Mouse (Mus musculus) limb, embryonic 14.5 days (tissue): ENCODE measurements at regions not wholly inside any gene's neighbourhood (a gene's known extent, or its start where the extent isn't known, plus 50 kb on each side); places are given as distances from the start of the nearest gene placed in this dataset.
A peak's percentile ranks its signal among the peaks of the same experiment; 100 is the strongest.

Experiments used
- ATAC-seq: fragments of 200-750 bp; cut with Nextera tagmentation; 2 replicates; pipeline ENCODE4 v1.8.0; 2017; ENCODE audit warnings: low read depth, moderate number of reproducible peaks, moderate TSS enrichment; ENCODE audit not compliant: low FRiP score
- DNase-seq: peaks from one replicate; pipeline ENCODE4 v3.0.0-alpha.2; 2015; ENCODE audit warnings: low spot score
- H3K27ac ChIP-seq: fragments of 300-500 bp; sonication (generic); replicated peaks from 2 replicates; pipeline ENCODE4 v1.5.1; 2014; ENCODE audit warnings: low read depth, mild to moderate bottlenecking, low read length, moderate library complexity, mixed read lengths
- H3K27me3 ChIP-seq: fragments of 300-500 bp; sonication (generic); 2 replicates; pipeline ENCODE4 v1.6.1; 2014; ENCODE audit warnings: low read length, mixed read lengths; ENCODE audit not compliant: control insufficient read depth, insufficient read depth
- H3K36me3 ChIP-seq: fragments of 300-500 bp; sonication (generic); 2 replicates; pipeline ENCODE4 v1.6.1; 2014; ENCODE audit warnings: mild to moderate bottlenecking, low read length, moderate library complexity, mixed read lengths; ENCODE audit not compliant: control insufficient read depth, insufficient read depth
- H3K4me1 ChIP-seq: fragments of 300-500 bp; sonication (generic); 2 replicates; pipeline ENCODE4 v1.6.1; 2014; ENCODE audit warnings: antibody characterized with exemption, low read length, mixed read lengths; ENCODE audit not compliant: control insufficient read depth, insufficient read depth
- H3K4me2 ChIP-seq: fragments of 300-500 bp; sonication (generic); replicated peaks from 2 replicates; pipeline ENCODE4 v1.6.1; 2014; ENCODE audit warnings: low read depth, mild to moderate bottlenecking, low read length, moderate library complexity; ENCODE audit not compliant: severe bottlenecking
- H3K4me3 ChIP-seq: fragments of 300-500 bp; sonication (generic); replicated peaks from 2 replicates; pipeline ENCODE4 v1.5.1; 2014; ENCODE audit warnings: low read length
- H3K9ac ChIP-seq: fragments of 300-500 bp; sonication (generic); 2 replicates; pipeline ENCODE4 v1.6.1; 2014; ENCODE audit warnings: mild to moderate bottlenecking, low read depth, low read length, moderate library complexity; ENCODE audit not compliant: severe bottlenecking
- H3K9me3 ChIP-seq: fragments of 300-500 bp; sonication (generic); 2 replicates; pipeline ENCODE4 v1.6.1; 2016; ENCODE audit warnings: low read length; ENCODE audit not compliant: control insufficient read depth
- POLR2A ChIP-seq: fragments of 200-500 bp; IDR thresholded peaks from 2 replicates; pipeline ENCODE4 v1.8.0; 2012; ENCODE audit warnings: inconsistent platforms, mild to moderate bottlenecking, moderate library complexity, borderline replicate concordance; ENCODE audit not compliant: insufficient read depth, insufficient read length; ENCODE audit errors: extremely low read depth
- WGBS: fragments of 180-500 bp; shearing (Covaris S2); extraction: QIAGEN DNeasy Blood & Tissue Kit; methylation state at CpG from one replicate; pipeline ENCODE4 v1.1.7; 2014; 5-methylcytosine and 5-hydroxymethylcytosine counted together

- no peak for TF ChIP-seq POLR2A
- Histone ChIP-seq H3K27me3 (no peaks in the 10 kb centered on the region), H3K4me1 (peaks cover 2% of the 10 kb centered on the region; the same call in 1 of the 2 replicates), H3K36me3 (no peaks in the 10 kb centered on the region), H3K9ac (no peak overlapping the region), H3K4me2 (no peak overlapping the region), H3K9me3 (no peaks in the 10 kb centered on the region), H3K27ac (no peak overlapping the region), H3K4me3 (no peak overlapping the region)
- 97% methylated on average over 3 of the region's 3 CpGs for WGBS
- ATAC-seq (no peak), DNase-seq (no peak)
These were observed 74.1 kb upstream of the Cav2 start for GRCm38 (mm10) chr6:17206932-17207331.

DNA sequence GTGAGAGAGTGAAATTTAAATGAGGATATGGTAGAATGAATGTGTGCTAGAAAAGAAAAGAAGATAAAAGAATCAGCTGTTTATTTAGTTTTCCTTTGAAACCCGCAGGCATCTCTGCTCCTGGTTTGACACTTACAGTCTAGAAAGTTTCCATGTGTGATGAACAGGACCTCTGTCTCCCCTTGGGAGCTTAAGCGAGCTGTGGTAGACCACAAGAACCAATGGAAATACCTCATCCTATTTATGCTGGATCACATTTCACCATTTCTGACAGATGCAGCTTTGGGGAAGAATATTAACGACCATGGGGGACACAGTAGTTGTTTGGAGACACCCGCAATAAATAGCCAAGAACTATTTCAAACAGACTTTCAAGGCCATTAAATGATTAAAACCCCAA, 71.2 kb upstream of the Cav2 start:
- no peak for TF ChIP-seq POLR2A
- Histone ChIP-seq H3K4me2 (no peak overlapping the region), H3K27me3 (no peaks in the 10 kb centered on the region)

DNA sequence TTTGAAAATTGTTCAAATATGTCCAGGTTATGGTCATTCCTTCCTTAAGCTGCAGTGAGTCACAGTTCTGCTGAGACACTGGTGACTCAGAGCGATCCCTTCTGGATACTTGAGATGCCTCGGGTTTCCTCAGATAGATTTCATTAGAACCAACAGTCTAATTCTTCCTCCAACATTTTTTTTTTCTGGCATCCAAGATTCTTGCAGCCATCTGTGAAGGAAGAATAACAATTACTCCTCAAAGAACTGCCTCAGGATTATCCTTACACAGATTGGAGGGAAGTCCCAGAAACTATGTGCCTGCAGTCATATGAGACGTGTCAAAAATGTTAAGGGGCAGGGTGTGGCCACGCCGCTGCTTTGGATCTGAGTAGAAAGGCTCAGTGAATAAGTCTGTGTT, 69.6 kb upstream of the Cav2 start:
- Histone ChIP-seq H3K27ac (no peak overlapping the region), H3K36me3 (no peaks in the 10 kb centered on the region), H3K4me3 (no peak overlapping the region), H3K9me3 (no peaks in the 10 kb centered on the region), H3K9ac (no peak overlapping the region), H3K4me1 (peaks cover 2% of the 10 kb centered on the region; the same call in 1 of the 2 replicates), H3K4me2 (no peak overlapping the region), H3K27me3 (no peaks in the 10 kb centered on the region)
- no peak for TF ChIP-seq POLR2A
- DNase-seq: peak; percentile 27
- 60% methylated on average over 5 of the region's 5 CpGs for WGBS
- no peak for ATAC-seq

More for the DNA sequence above, 71.2 kb upstream of the Cav2 start:
- DNase-seq (no peak), ATAC-seq (no peak)
- H3K9ac ChIP-seq: no peak overlapping the region
- 35% methylated on average over 4 of the region's 4 CpGs for WGBS
- H3K4me3 ChIP-seq: no peak overlapping the region
- peaks cover 2% of the 10 kb centered on the region; the same call in 1 of the 2 replicates for H3K4me1 ChIP-seq
- no peak overlapping the region for H3K27ac ChIP-seq
- H3K36me3 ChIP-seq: no peaks in the 10 kb centered on the region
- no peaks in the 10 kb centered on the region for H3K9me3 ChIP-seq

- H3K4me3 ChIP-seq: no peak overlapping the region
- no peaks in the 10 kb centered on the region for H3K9me3 ChIP-seq
- peaks cover 2% of the 10 kb centered on the region; the same call in 1 of the 2 replicates for H3K4me1 ChIP-seq
- no peak overlapping the region for H3K4me2 ChIP-seq
- no peak for TF ChIP-seq POLR2A
- DNase-seq: no peak
- ATAC-seq: no peak
- H3K9ac ChIP-seq: no peak overlapping the region
- H3K27me3 ChIP-seq: no peaks in the 10 kb centered on the region
- no peaks in the 10 kb centered on the region for H3K36me3 ChIP-seq
- WGBS: 69% methylated on average over 9 of the region's 9 CpGs
- no peak overlapping the region for H3K27ac ChIP-seq
These were observed 66.2 kb upstream of the Cav2 start for GRCm38 (mm10) chr6:17214774-17215173.

DNA sequence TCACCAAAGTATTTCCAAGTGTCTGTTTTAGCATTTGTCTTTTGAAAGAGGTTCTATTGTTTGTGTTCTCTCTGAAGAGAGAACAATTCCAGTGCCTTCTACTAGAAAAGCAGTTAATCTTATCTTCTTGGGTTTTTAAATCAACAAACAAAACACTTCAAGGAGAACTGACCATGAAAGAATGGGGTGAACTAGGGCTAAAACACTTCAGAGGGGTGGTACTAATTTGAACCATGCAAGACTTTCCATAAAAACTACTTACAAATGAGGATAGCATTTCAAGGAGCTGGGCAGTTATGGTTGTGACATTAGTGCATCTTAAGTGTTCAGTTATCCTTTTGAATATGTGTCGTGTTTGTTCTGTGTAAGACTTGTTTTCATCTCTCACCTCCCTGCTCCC, 64.5 kb upstream of the Cav2 start:
- Histone ChIP-seq H3K9ac (no peak overlapping the region), H3K27ac (no peak overlapping the region), H3K4me2 (no peak overlapping the region), H3K36me3 (no peaks in the 10 kb centered on the region), H3K4me1 (0 out of 2 replicates have a peak, but pooled peaks cover under 1% of the 10 kb centered on the region), H3K9me3 (no peaks in the 10 kb centered on the region), H3K27me3 (no peaks in the 10 kb centered on the region), H3K4me3 (no peak overlapping the region)
- no peak for TF ChIP-seq POLR2A
- DNase-seq (no peak), ATAC-seq (no peak)
- WGBS: 78% methylated on average over 1 of the region's 1 CpGs

- Histone ChIP-seq H3K9ac (no peak overlapping the region), H3K27me3 (no peaks in the 10 kb centered on the region), H3K27ac (no peak overlapping the region), H3K4me2 (no peak overlapping the region), H3K9me3 (no peaks in the 10 kb centered on the region), H3K4me1 (no peaks in the 10 kb centered on the region), H3K36me3 (no peaks in the 10 kb centered on the region), H3K4me3 (no peak overlapping the region)
- no peak for DNase-seq
- TF ChIP-seq POLR2A: no peak
- 81% methylated on average over 2 of the region's 2 CpGs for WGBS
- no peak for ATAC-seq
These were observed 57.2 kb upstream of the Cav2 start for GRCm38 (mm10) chr6:17223744-17224143.
